Mouse (Mus musculus): ENCODE measurements around the gene Nek6.

- TF ChIP-seq CTCF (IDR thresholded peaks at IDR 0.05; ENCODE audit: control insufficient read depth, insufficient read depth, insufficient replicate concordance, low read depth, low read length) (no peak), POLR2A (IDR thresholded peaks at IDR 0.05; ENCODE audit: control insufficient read depth, low read depth, low read length) (no peak)
Observed at GRCm38 (mm10) chr2:38562596-38562995, 51.2 kb downstream of the Nek6 start.
